Mouse (Mus musculus) large intestine, adult 2 months (tissue): ENCODE results near the gene Tpst1. TPM values are rescaled to one million over a fixed set of nuclear protein-coding genes. Genes with fewer than 3 reads are reported as not detected.

Experiments used
- DNase-seq: peaks from one replicate; pipeline ENCODE4 v3.0.0-alpha.2; 2012; ENCODE audit warnings: low read depth, low spot score
- WGBS: fragments of 180-500 bp; shearing (Covaris S2); methylation state at CpG from one replicate; pipeline ENCODE4 v1.1.7; 2018; 5-methylcytosine and 5-hydroxymethylcytosine counted together
- polyA plus RNA-seq: library from polyadenylated mRNA; depleted of rRNA; stranded (reverse); fragments of >200 nt; gene quantifications from 2 replicates; pipeline ENCODE4 v1.2.3, GENCODE M21; 2012

Tpst1 gene
- polyA plus RNA-seq, 1 experiment = 6.9 TPM

DNA sequence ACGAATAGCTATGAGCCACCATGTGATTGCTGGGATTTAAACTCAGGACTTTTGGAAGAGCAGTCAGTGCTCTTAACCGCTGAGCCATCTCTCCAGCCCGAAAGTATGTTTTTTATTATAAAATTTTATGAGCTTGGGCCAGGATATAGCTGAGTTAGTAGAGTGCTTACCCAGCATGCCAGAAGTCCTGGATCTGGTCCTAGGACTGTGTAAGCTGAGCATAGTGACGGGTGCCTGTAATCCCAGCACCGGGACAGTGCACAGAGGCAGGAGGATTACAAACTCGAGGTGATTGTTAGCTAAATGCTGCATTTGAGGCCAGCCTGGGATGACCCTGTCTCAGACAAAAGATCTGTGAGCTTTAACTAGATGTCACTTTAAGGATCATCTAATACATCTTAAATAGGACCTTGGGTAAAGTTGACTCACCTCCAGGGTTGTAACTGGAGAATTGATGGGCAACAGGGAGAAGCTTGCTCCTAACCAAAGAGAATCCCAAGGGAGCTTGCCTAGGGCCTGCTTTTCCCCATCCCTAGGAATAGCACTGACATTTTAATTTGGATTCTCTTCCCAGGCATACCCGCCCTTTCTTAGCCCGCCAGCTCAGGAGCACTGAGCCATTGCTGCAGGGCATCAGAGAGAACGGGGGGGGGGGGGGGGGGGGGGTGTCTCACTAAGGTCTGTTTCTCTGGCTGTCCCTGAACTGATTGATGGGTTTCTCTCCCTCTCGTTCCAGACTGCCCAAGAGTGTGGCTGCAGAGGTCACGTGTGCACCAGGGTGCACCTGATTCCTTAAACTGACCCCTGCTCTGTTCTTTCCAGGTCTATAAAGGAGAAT lies 55.8 kb downstream of the Tpst1 start:
- 54% methylated on average over 11 of the region's 11 CpGs for WGBS
- no peak for DNase-seq

DNA sequence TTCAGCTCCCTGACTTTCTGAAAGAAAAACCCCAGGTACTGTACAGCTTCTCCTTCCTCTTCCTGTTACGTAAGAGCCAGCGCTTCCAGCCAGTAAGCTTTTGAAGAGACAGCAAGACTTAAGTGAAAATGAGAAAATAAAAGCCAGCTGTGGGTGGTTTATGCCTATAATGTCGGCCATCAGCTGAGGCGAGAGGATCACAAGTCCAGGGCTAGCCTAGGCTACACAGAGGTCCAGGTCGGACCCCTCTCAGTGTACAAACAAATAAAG lies 56.3 kb downstream of the Tpst1 start:
- DNase-seq = no peak
- 75% methylated on average over 5 of the region's 5 CpGs for WGBS

- DNase-seq = no peak
- 90% methylated on average over 13 of the region's 13 CpGs for WGBS
Observed at GRCm38 (mm10) chr5:130136597-130136996, 63.5 kb downstream of the Tpst1 start.

DNA sequence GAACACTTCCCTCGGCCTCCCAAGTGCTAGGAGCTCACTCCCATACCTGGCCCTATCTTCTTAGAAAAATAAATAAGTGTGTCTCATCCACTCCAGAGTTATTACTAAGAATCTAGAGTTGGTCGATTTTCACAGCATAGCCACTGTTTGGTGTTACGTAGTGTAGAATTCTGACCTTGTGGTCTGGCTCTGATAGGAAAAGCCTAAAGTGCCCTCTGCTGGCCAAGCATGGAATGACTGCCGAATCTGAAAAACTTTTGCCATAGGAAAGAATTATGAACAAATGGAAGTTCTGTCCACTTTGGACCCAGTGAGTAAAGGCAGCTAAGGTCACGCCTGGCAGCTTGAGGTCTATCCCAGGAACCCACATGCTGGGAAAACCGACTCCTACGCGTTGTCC lies 66.3 kb downstream of the Tpst1 start:
- 17% methylated on average over 8 of the region's 8 CpGs for WGBS
- peak; percentile 37 for DNase-seq

DNA sequence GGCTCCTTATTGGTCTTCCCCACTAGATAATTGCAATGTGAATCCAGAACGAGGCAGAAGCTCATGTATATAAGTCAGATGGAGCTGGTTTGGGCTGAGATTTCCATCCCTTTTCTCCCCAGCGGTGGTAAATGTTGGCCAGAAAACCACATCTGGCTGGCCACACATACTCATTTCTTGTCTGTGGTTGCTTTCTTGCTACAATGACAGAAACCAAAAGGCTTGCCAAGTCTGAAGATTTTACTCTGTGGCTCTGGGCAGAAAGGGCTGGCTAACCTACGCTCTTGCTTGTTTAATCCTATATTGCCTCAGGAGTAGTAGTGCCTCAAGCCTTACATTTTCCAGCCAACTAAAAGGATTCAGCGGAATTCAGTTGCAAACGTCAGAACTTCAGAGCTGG lies 68.0 kb downstream of the Tpst1 start:
- no peak for DNase-seq
- WGBS = 74% methylated on average over 5 of the region's 5 CpGs

GRCm38 (mm10) chr5:130142041-130142440 lies 68.9 kb downstream of the Tpst1 start:
- 51% methylated on average over 4 of the region's 4 CpGs for WGBS
- no peak for DNase-seq

DNA sequence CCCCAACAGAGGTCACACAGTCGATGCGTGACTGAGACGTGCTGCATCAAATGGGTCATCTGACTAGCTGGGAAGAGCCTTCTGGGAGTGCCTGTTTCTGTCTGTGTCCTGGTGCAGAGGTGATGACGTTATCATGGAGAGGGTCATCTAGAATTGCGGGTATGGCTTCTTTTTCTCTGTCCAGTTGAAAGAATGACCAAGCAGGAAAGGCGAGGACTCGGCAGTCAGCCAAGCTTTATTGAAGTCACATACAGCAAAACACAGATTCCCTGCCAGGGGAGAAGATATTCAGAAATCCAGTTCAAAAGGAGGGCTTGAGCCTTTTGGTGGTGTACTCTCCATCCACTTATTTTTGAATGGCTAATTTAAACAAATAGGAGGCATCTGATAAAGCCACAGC lies 70.0 kb downstream of the Tpst1 start:
- WGBS = 86% methylated on average over 7 of the region's 7 CpGs
- no peak for DNase-seq

DNA sequence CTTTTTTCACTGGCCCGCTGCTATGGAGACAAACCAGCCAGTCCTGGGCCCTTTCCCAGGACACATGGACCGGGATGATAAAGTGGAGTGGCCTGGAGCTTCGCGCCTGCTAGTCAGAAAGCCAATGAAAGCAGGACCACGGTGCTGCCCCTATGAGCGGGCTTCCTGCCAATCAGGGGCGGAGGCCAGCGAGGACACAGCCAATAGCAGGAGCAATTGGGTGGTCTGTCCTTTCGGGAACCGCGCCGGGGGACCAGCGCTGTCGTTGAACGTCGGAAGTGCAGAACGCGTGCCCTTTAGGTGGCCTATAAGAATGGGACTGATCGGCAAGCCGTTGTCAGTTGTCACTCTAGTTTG lies 70.8 kb downstream of the Tpst1 start:
- DNase-seq = no peak
- WGBS = 5% methylated on average over 20 of the region's 20 CpGs

GRCm38 (mm10) chr5:130144334-130145312 lies 71.5 kb downstream of the Tpst1 start, which contains the start of gene Kctd7:
TSS of gene Kctd7 (plus strand) at chr5:130144861.
- under 1% methylated on average over 66 of the region's 66 CpGs for WGBS
- peak; percentile 94 for DNase-seq

DNA sequence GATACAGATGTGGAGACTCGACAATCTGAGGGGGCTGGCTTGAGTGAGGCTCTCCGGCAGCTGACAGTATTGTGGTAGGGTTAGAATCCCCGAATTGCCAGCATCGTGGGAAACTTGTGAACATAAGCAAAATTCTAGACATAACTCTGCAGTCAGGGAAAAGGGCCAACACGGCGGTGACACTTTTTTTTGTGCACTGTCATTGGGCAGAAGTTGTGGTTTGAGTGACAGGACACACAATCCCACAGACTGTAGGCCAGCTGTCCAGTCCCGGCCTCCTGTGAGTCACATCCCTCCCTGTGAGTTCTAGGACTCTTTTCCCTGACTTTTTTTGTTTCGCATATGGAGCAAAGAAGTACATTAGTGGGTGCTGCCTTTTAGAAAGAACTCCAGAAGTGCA lies 72.8 kb downstream of the Tpst1 start:
- DNase-seq = no peak
- whole genome bisulfite sequencing = 75% methylated on average over 8 of the region's 8 CpGs

- no peak for DNase-seq
- 55% methylated on average over 7 of the region's 7 CpGs for WGBS
Observed at GRCm38 (mm10) chr5:130149726-130150310, 76.7 kb downstream of the Tpst1 start.

DNA sequence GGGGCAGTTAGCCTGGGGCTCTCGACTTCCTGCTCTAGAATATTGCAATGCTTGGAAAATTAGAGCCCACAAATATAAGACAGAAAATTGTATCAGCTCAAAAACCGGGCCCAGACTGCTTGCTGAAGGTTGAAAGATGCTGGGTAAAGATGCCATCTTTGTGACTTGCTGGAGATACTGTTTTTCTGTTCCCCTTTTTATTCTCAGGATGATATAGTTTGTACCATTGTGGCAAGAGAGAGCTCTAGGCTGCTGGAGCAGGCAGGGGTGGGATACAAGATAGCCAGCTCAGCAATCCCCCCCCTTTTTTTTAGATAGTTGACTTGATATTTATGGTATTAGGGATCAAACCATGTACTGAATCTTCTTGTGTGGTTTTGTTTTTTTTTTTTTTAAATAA lies 81.2 kb downstream of the Tpst1 start:
- WGBS = 81% methylated on average over 2 of the region's 2 CpGs

DNA sequence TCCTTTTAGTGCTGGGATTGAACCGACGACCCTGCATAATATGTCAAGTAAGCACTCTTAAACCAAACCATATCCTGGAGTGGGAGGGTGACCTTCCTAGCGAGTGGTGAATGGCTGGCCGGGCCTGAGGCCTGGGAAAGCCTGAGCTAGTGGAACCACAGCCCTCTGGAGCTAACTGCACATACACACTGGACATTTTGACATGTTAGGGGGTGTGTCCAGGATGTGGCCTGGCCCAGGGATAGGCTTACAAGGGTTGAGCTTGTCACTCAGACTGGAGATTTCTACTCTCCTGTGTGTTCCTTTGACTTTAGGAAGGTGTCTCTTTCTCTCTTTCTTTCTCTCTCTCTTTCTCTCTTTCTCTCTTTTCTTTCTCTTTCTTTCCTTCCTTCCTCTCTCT lies 85.4 kb downstream of the Tpst1 start:
- WGBS = 81% methylated on average over 4 of the region's 4 CpGs
- no peak for DNase-seq

More for the DNA sequence above, 81.2 kb downstream of the Tpst1 start:
- no peak for DNase-seq

DNA sequence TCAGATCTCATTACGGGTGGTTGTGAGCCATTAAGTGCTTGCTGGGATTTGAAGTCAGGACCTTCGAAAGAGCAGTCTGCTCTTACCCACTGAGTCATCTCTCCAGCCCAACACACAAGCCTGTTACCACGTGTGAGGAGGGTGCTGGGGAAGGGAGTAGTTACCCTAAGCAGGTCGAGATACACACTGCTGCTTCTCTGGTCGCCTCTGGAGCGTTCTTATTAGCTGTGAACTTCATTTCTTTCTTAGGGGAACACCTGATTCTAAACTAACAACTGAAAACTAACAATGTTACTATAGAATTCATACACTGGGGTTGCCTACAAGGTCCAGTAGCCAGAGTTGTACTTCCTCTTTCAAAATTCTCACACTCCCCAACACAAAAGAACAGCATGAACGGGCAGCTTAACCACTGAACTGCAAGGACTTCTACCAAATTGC lies 86.7 kb downstream of the Tpst1 start:
- DNase-seq = no peak
- WGBS = 56% methylated on average over 7 of the region's 7 CpGs

DNA sequence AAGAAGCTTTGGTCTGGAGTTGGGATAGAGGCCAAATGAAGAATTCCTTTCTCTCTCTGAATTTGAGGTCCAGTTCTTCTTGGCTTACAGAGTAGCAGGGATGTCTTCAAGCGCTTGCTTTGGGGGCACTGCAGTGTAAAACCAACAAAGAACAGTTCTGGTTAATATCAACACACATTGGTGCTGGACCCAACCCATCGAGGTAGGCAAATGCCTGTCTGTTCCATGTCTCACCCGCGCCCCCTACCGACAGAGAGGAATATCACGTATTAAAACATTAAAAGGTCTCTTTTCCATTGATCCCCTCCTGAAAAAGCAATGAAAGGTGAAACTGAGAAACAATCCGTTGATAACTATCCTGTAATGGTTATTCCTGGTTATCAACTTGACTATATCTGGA lies 90.5 kb downstream of the Tpst1 start:
- 3% methylated on average over 7 of the region's 7 CpGs for WGBS

DNA sequence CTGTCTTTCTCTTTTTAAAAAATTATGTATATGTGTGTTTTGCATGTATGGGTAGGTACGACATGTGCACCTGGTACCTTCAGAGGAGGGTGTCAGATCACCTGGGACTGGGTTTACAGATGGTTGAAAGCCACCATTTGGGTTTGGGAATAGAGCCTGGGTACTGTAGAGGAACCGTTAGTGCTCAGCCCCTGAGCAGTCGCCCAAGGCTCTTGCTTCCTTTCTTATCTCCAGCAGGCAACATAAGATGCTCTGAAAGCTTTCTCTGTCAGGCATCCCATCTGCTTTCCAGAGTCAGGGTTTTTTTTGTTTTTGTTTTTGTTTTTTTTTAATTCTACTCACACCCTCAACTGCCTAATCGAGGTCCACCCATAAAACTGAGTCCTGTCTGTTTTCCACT lies 92.1 kb downstream of the Tpst1 start:
- WGBS = 80% methylated on average over 4 of the region's 4 CpGs
- DNase-seq = no peak

More for the DNA sequence above, 90.5 kb downstream of the Tpst1 start:
- DNase-seq = no peak

GRCm38 (mm10) chr5:130169109-130169508 lies 96.0 kb downstream of the Tpst1 start:
- DNase-seq = no peak
- 44% methylated on average over 6 of the region's 6 CpGs for WGBS

- 8% methylated on average over 6 of the region's 6 CpGs for WGBS
- no peak for DNase-seq
Observed at GRCm38 (mm10) chr5:130170666-130171422, 97.7 kb downstream of the Tpst1 start.

DNA sequence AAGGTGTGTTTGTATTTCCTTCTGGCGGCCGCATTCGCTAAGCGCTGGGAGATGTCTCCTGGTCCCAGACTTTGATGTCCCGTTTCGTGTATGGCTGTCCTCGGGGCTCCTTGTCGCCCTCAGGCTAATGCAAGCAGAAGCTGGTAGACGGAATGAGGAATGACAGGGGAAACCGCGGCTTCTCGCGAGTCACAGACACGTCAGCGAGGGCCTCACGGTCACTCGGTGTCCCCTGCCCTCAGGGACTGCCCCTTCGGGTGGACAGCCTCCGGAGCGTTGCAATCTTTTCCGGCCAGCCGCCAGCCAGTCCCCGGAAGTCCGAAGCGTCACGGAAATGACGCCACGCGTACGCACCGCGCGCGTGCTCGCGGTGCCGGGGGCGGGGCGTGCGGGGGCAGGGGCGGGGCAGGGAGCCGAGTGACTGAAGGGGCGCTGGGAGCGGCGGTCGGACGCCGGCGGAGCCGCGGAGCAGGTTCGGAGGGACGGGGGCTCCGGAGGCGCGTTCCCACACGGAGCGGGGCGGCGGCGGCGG lies 98.4 kb downstream of the Tpst1 start, which contains the start of gene Rabgef1:
TSS of gene Rabgef1 (plus strand) at position 376 of the 532 bp plus-strand sequence.
- DNase-seq = no peak
- under 1% methylated on average over 57 of the region's 62 CpGs for WGBS
